Mouse (Mus musculus) cerebellum, postnatal 14 days (tissue): ENCODE results near the gene Crtc3.
A peak's percentile ranks its signal among the peaks of the same experiment; 100 is the strongest.

ENCODE experiments used
- DNase-seq, 2 experiments: peaks; one replicate each; pipeline ENCODE4 v3.0.0; 2021; ENCODE audit warnings: mixed read lengths in 2 of 2

Crtc3 gene

GRCm38 (mm10) chr7:80680218-80680847, 8.3 kb downstream of the Crtc3 start:
- no peak for DNase-seq

- no peak for DNase-seq
These were observed 16.4 kb downstream of the Crtc3 start for GRCm38 (mm10) chr7:80672323-80672722.

- no peak for DNase-seq
These were observed 17.8 kb downstream of the Crtc3 start for GRCm38 (mm10) chr7:80670889-80671288.

GRCm38 (mm10) chr7:80667190-80667589, 21.5 kb downstream of the Crtc3 start:
- no peak for DNase-seq

GRCm38 (mm10) chr7:80666198-80666915, 22.3 kb downstream of the Crtc3 start:
- DNase-seq: no peak

GRCm38 (mm10) chr7:80661082-80661481, 27.6 kb downstream of the Crtc3 start:
- DNase-seq: no peak

- peak; percentile 97 for DNase-seq
These were observed 28.1 kb downstream of the Crtc3 start for GRCm38 (mm10) chr7:80660619-80661018.

- DNase-seq: no peak
These were observed 30.8 kb downstream of the Crtc3 start for GRCm38 (mm10) chr7:80657896-80658295.

GRCm38 (mm10) chr7:80655350-80656013, 33.2 kb downstream of the Crtc3 start:
- no peak for DNase-seq

- DNase-seq: no peak
These were observed 33.8 kb downstream of the Crtc3 start for GRCm38 (mm10) chr7:80654926-80655325.

GRCm38 (mm10) chr7:80654393-80654792, 34.3 kb downstream of the Crtc3 start:
- no peak for DNase-seq

- DNase-seq: no peak
These were observed 34.7 kb downstream of the Crtc3 start for GRCm38 (mm10) chr7:80653971-80654370.

- DNase-seq: no peak
These were observed 35.6 kb downstream of the Crtc3 start for GRCm38 (mm10) chr7:80653077-80653476.

GRCm38 (mm10) chr7:80652289-80652688, 36.4 kb downstream of the Crtc3 start:
- no peak for DNase-seq

GRCm38 (mm10) chr7:80647437-80647871, 41.2 kb downstream of the Crtc3 start:
- DNase-seq: peak; percentile 68 to 78

GRCm38 (mm10) chr7:80646093-80647025, 42.3 kb downstream of the Crtc3 start:
- DNase-seq: no peak

GRCm38 (mm10) chr7:80642976-80643666, 45.6 kb downstream of the Crtc3 start:
- DNase-seq: no peak

GRCm38 (mm10) chr7:80642552-80642951, 46.1 kb downstream of the Crtc3 start:
- peak in 1 of 2 experiments; percentile 65 for DNase-seq

GRCm38 (mm10) chr7:80641899-80642298, 46.8 kb downstream of the Crtc3 start:
- no peak for DNase-seq

- DNase-seq: peak; percentile 77 to 84
These were observed 47.2 kb downstream of the Crtc3 start for GRCm38 (mm10) chr7:80641497-80641896.

- peak; percentile 59 to 79 for DNase-seq
These were observed 48.7 kb downstream of the Crtc3 start for GRCm38 (mm10) chr7:80639981-80640380.

GRCm38 (mm10) chr7:80638460-80638859, 50.2 kb downstream of the Crtc3 start:
- DNase-seq: no peak
